Mouse (Mus musculus) brain, embryonic 14.5 days (tissue): ENCODE results near the gene Olfr1105.

Experiments
- CTCF ChIP-seq: fragments of 200-500 bp; IDR thresholded peaks from 2 replicates; pipeline ENCODE4 v1.5.1; 2012; ENCODE audit warnings: inconsistent platforms, mild to moderate bottlenecking, moderate library complexity, borderline replicate concordance; ENCODE audit not compliant: insufficient read depth, insufficient read length; ENCODE audit errors: extremely low read depth
- POLR2A ChIP-seq: fragments of 200-500 bp; IDR thresholded peaks from 2 replicates; pipeline ENCODE4 v1.6.1; 2012; ENCODE audit warnings: mild to moderate bottlenecking, inconsistent platforms, borderline replicate concordance; ENCODE audit not compliant: poor library complexity, insufficient read depth, insufficient read length, severe bottlenecking; ENCODE audit errors: extremely low read depth

DNA sequence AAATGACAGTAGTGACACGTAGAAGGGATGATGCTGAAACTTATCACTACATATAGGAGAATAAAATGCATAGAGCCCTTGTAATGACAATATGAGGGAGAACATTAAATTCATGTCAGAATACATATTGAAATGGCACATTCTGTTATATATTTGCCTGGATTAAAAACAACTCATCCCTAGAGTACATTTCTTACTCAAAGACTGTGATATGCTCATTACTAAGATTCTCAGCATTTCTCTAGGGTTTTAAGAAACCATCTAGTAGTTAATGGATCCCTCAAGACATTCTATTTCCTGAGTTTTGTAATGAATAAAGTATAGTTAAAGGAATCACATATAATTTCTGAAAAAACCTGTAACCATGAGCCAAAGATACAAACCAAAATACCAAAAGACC lies 15.8 kb upstream of the Olfr1105 start, which contains the start of gene Olfr1106:
- TF ChIP-seq POLR2A (no peak), CTCF (no peak)
